Mouse (Mus musculus): ENCODE measurements around the gene 6030458C11Rik. TPM values are rescaled to one million over a fixed set of nuclear protein-coding genes. Genes with fewer than 3 reads are reported as not detected.

The 6030458C11Rik gene
- polyA plus RNA-seq, 2 experiments from 2014 or later, result 37.6 to 44.9 TPM

Other genes starting within 250 kb of the 6030458C11Rik start
- under 1 TPM; 0.08 to 0.63 TPM for gene Pdzd2, start 84.7 kb downstream of the 6030458C11Rik start, polyA plus RNA-seq (2017; shearing (Covaris generic))
- gene Drosha, start 166 bp upstream of the 6030458C11Rik start, polyA plus RNA-seq (2017; shearing (Covaris generic)), result 10 to 100 TPM; 12.7 to 17.1 TPM